Mouse (Mus musculus) monocyte, adult 2 months (primary cell): ENCODE data around the gene Pilrb1.
"Not testable (repeated sequence)": the region's sequence is repeated elsewhere in the genome, so short reads cannot be mapped to it uniquely, and the experiment has no call there.

Experiments
- DNase-seq, 2 experiments: peaks; one replicate each; pipeline ENCODE4 v3.0.0; 2022; ENCODE audit warnings: low spot score in 2 of 2, low read depth in 1 of 2

Gene Pilrb1

DNA sequence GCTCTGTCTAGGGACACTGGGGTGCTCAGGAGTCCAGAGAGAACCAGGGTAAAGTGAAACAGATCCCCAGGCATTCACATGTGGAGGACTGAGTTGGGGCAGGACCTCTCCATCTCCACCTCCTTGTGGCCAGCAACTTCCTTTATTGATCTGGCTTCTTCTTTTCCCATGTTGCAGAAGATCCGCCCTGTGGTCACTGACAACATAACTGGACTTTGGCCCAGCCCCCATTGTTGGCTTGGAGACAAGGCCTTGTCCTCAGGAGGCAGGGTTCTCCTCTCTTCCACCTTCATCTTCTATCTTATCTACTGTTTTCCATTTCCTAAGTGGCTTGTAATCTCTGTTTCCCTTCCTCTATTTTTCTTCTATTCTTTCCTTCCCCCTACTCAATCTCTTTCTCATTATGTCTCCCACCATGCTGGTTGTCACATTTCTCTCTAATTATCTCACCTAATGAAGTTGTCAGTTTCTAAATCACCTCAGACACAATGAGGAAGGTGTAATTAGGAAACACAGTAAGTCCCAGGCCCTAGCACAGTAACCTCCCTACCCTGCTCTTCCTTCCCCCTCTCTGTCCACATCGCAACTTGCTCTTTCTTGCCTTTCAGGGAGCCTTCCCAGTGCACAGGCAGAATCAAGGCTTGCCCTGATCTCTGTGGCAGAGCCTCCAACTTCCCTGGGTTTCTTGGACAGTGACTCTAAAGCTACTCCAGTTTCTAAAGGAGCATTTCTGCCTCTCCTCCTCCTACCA is at the start of gene Pilrb1:
TSS of gene Pilrb1 (minus strand) at position 147 of the 751 bp plus-strand sequence.
- DNase-seq, result peak in 1 of 2 experiments; percentile 45

DNA sequence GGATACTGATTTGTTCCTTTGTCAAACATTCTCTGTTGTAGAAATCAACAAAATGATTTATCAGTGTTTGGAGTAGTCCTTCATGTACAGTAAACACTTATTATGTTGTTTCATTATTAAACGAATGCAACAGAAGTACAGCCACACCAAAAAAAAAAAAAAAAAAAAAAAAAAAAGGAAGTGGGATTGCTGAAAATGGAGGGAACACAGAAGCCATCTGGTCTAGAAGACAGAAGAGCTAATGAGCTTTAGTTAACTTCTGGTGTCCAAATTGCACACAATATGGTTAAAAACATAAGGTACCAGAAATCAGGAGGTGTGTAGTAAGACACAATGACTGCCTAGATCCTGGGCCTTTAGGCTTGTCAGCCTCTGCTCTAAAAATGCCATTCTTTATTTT is 39.9 kb upstream of the Pilrb1 start:
- no peak for DNase-seq

DNA sequence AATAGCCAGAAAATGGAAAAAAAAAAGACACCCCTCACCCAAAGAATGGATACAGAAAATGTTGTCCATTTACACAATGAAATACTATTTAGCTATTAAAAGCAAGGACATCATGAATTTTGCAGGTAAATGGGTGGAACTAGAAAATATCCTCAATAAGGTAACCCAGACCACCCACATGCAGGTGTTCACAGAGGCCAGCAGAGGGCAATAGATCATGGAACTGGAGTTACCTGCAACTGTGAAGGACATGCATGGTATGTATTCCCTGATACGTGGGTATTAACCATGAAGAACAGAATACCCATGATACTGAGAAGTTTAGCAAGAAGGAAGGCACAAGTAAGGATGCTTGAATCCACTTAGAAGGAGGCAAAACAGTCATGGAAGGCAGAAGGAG is 35.0 kb upstream of the Pilrb1 start:
- DNase-seq, result no peak

GRCm38 (mm10) chr5:137887666-137888065 is 29.8 kb upstream of the Pilrb1 start:
- DNase-seq, result no peak

DNA sequence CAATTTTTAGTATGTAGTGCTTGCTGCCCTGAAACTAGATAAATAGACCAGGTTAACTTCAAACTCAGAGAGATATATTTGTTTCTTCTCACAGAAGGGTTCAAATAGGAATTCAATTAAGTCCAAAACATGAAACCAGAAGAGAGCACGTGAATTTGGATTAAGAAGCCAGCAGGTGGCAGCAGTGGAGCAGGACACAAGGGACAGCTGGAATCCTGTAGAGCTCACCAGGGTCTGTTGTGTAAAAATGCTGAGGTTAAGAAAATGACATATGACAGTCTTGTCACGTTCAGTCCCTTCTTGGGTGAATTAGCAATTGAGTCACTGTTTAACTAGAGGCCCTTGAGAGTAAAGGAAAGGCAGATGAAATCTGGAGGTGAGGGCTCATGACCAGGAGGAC is 28.0 kb upstream of the Pilrb1 start:
- peak in 1 of 2 experiments; percentile 19 for DNase-seq

DNA sequence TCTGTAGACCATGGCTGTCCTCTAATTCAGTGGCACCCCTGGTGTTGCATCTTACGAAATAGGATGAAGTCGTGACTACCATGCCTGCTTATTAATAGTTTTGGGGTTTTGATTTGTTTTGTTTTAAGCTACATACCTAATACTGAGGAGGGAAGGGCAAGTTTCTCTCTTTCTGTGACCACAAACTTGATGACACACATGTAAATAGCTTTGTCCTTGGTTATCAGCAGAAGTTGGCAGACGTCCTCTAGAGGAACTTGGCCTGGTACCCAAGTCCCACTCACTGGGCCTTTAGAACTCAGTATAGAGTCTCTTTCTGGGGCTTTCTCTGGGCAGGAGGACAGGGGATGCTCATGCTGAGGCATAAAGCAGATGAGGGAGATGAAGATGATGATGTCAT is 25.4 kb upstream of the Pilrb1 start:
- no peak for DNase-seq

- no peak for DNase-seq
Observed at GRCm38 (mm10) chr5:137882922-137883321, 25.0 kb upstream of the Pilrb1 start.

DNA sequence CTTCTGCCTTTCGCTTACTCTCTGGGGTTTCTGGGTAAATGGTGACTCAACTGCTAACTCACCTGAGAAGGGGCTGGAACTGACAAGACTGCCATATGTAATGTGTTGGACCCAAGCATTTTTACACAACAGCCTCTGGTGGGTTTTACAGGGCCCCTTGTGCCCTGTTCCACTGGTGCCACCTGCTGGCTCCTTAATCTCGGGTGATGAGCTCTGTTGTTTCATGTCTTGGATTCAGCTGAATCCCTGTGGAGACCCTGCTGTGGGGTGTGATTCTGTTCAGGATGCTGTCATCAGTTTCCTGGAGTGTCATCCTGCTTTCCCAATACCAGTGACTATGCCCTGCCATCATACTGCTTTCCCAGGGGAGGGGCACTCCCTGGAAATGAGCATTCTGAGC is 20.0 kb upstream of the Pilrb1 start:
- no peak for DNase-seq

- DNase-seq, result no peak
Observed at GRCm38 (mm10) chr5:137875054-137875453, 17.1 kb upstream of the Pilrb1 start.

DNA sequence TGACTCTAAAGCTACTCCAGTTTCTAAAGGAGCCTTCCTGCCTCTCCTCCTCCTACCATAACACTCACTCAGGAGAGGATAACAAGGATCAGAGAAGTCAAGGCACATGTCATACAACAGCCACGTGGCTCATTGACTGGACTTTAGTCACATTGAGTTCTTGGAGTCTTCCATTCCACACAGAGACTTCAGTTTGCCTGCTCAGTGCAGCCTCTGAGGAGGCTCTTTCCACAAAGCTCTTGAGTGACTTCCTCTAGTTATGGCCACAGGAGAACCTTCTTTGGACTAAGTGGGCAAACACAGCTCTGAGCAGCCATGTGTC is 14.4 kb upstream of the Pilrb1 start:
- not testable (repeated sequence) for DNase-seq

DNA sequence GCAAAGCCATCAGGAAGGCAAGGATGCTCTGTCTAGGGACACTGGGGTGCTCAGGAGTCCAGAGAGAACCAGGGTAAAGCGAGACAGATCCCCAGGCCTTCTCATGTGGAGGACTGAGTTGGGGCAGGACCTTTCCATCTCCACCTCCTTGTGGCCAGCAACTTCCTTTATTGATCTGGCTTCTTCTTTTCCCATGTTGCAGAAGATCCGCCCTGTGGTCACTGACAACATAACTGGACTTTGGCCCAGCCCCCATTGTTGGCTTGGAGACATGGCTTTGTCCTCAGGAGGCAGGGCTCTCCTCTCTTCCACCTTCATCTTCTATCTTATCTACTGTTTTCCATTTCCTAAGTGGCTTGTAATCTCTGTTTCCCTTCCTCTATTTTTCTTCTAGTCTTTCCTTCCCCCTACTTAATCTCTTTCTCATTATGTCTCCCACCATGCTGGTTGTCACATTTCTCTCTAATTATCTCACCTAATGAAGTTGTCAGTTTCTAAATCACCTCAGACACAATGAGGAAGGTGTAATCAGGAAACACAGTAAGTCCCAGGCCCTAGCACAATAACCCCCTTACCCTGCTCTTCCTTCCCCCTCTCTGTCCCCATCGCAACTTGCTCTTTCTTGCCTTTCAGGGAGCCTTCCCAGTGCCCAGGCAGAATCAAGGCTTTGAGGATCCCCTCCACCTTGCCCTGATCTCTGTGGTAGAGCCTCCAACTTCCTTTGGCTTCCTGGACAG is 13.9 kb upstream of the Pilrb1 start, which contains the start of gene Pilrb2:
TSS of gene Pilrb2 (minus strand) at position 172 of the 737 bp plus-strand sequence.
- DNase-seq, result not testable (repeated sequence)

GRCm38 (mm10) chr5:137868600-137868999 is 10.7 kb upstream of the Pilrb1 start:
- not testable (repeated sequence) for DNase-seq

DNA sequence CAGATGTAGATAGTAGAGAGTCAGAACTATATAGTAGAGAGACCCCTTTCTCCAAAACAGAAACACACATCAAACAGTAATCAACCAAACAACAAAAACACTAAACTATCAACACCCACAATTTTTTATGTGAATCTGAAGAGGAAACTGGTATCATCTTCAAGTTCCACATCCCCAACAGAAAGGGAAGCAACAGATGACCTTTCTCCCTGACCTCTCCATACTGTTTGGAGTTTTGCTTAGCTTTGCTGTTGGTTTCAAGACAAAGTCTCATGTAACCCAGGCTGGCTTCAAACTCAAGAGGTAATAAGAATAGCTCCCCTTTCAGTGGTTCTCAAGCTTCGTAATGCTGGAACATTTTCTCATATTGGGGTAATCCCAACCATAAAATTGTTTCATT is 6.1 kb upstream of the Pilrb1 start:
- not testable (repeated sequence) for DNase-seq

- not testable (repeated sequence) for DNase-seq
Observed at GRCm38 (mm10) chr5:137856870-137857269, 1.0 kb downstream of the Pilrb1 start.

GRCm38 (mm10) chr5:137854907-137855306 is 3.0 kb downstream of the Pilrb1 start:
- not testable (repeated sequence) for DNase-seq

- DNase-seq, result not testable (repeated sequence)
Observed at GRCm38 (mm10) chr5:137850313-137850712, 7.6 kb downstream of the Pilrb1 start.

GRCm38 (mm10) chr5:137837110-137837509 is 20.8 kb downstream of the Pilrb1 start:
- not testable (repeated sequence) for DNase-seq

- DNase-seq, result no peak
Observed at GRCm38 (mm10) chr5:137836611-137837010, 21.3 kb downstream of the Pilrb1 start.

DNA sequence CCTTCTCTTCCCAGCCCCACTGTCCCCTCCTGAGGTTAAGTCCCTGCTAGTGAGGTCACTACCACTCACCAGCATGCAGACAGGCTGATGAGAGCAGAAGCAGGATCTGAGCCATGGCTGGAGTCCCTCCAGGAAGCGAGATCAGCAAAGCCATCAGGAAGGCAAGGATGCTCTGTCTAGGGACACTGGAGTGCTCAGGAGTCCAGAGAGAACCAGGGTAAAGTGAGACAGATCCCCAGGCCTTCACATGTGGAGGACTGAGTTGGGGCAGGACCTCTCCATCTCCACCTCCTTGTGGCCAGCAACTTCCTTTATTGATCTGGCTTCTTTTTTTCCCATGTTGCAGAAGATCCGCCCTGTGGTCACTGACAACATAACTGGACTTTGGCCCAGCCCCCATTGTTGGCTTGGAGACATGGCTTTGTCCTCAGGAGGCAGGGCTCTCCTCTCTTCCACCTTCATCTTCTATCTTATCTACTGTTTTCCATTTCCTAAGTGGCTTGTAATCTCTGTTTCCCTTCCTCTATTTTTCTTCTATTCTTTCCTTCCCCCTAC is 21.9 kb downstream of the Pilrb1 start, which contains the start of gene Pilra:
TSS of gene Pilra (minus strand) at position 316 of the 555 bp plus-strand sequence.
- peak in 1 of 2 experiments; percentile 48 for DNase-seq

- DNase-seq, result no peak
Observed at GRCm38 (mm10) chr5:137833500-137833899, 24.4 kb downstream of the Pilrb1 start.

- no peak for DNase-seq
Observed at GRCm38 (mm10) chr5:137831506-137831905, 26.4 kb downstream of the Pilrb1 start.

GRCm38 (mm10) chr5:137831106-137831505 is 26.8 kb downstream of the Pilrb1 start:
- no peak for DNase-seq
